Mouse (Mus musculus) macrophage (primary cell): ENCODE results near the gene Cycs. TPM values are rescaled to one million over a fixed set of nuclear protein-coding genes. Genes with fewer than 3 reads are reported as not detected.
"Not testable (repeated sequence)": the region's sequence is repeated elsewhere in the genome, so short reads cannot be mapped to it uniquely, and the experiment has no call there.

ENCODE experiments used
- H3K27ac ChIP-seq: fragments of 350-480 bp; formaldehyde crosslinking; 2 replicates; pipeline ENCODE4 v1.9.0; 2021
- H3K36me3 ChIP-seq: fragments of 350-480 bp; formaldehyde crosslinking; 2 replicates; pipeline ENCODE4 v1.9.0; 2021; ENCODE audit errors: inconsistent target
- H3K4me3 ChIP-seq: fragments of 350-480 bp; formaldehyde crosslinking; 2 replicates; pipeline ENCODE4 v1.9.0; 2021; ENCODE audit errors: inconsistent target
- H3K79me2 ChIP-seq: fragments of 350-480 bp; formaldehyde crosslinking; 2 replicates; pipeline ENCODE4 v1.9.0; 2021; ENCODE audit errors: inconsistent target
- WGBS: methylation state at CpG from one replicate; pipeline ENCODE4 v1.1.7; 2026; ENCODE audit warnings: inconsistent platforms; ENCODE audit not compliant: missing documents; 5-methylcytosine and 5-hydroxymethylcytosine counted together
- polyA plus RNA-seq: library from polyadenylated mRNA; stranded (reverse); fragments of 250-400 nt; gene quantifications from 3 replicates; pipeline ENCODE4 v1.2.4, GENCODE M21; 2018; ENCODE audit warnings: inconsistent platforms

Gene Cycs
- polyA plus RNA-seq, 1 experiment from 2014 or later: 68.4 TPM

DNA sequence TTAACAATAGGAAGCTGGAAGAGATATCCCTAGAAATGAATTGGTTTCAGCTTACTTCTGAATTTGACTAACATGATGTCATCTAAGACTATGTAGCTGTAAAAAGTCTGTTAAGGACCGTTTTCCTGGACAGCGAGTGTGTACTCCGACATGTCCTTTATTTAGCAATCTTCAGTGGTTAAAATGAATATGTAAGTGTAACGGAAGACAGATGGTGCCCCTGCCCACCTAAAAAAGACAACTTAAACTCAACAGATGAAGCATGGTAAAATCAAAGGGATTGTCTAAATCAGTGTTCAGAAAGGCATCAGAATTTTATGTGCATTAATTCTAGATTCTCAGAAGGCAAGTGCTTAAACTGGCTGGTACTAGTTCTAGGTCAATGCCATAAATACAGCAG is 3.9 kb downstream of the Cycs start:
- peaks cover 14% of the 10 kb centered on the region for H3K79me2 ChIP-seq
- no peaks in the 10 kb centered on the region for H3K36me3 ChIP-seq
- no peak overlapping the region for H3K4me3 ChIP-seq
- WGBS: 54% methylated on average over 4 of the region's 4 CpGs
- H3K27ac ChIP-seq: no peak overlapping the region

DNA sequence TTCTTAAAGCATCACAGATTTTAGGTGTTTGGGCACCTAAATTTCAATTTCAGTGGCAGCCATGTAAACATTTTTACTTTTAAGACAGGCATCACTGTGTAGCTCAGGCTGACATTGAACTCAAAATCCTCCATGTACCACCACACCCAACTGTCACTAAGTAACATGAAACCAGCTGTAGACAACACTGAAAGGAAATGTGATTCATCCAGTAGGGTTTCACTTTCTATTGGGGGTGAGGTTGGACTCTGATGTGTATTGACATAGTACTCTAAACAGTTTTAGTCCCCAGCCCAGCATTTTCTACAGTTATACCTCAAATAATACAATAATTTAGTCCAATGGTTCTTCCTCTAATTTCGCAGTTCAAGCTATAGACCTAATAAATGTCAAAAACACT is 5.6 kb downstream of the Cycs start:
- H3K36me3 ChIP-seq: no peaks in the 10 kb centered on the region
- no peak overlapping the region for H3K27ac ChIP-seq
- WGBS: 100% methylated on average over 1 of the region's 1 CpGs

DNA sequence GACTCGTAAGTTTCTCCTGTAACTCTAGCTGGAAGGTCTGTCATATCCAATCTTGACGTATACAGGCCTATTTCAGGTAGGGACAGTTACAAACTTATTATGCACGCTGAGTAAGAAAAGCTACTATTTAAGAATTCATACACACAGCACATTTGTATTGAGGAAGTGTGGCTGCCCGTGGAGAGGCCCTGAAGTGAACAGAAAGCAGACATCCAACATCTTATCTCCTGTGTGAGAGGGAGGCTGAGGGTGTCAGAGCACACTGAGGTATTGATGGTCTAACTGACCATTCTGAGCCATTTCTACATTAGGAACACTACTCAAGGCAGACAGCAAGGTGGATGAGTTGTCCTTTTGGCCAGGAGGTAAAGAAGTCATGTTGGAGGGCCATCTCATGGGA is 7.5 kb downstream of the Cycs start:
- 17% methylated on average over 4 of the region's 4 CpGs for WGBS
- Histone ChIP-seq H3K79me2 (no peaks in the 10 kb centered on the region), H3K36me3 (no peaks in the 10 kb centered on the region), H3K27ac (peak overlapping the region; percentile 25), H3K4me3 (no peak overlapping the region)

More for the DNA sequence above, 5.6 kb downstream of the Cycs start:
- peaks cover 7% of the 10 kb centered on the region for H3K79me2 ChIP-seq
- no peak overlapping the region for H3K4me3 ChIP-seq

DNA sequence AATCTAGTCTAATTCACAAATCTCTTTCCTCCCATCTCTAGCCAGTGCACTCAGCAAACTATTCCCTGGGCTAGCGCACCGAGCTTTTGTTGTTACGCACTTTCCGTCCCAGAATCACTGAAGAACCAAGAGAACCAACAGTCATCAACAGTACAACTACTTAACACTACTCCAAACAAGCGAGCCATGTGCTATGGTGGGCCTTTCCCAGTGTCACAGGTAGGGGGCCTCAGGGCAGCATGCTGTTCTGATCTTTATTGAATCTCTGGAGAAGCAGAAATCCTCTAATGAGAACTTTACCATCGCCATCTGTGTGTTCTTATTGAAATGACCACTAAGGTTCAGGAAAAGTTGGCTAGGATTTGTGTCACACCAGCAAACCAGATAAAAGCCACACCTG is 8.8 kb downstream of the Cycs start:
- Histone ChIP-seq H3K36me3 (no peaks in the 10 kb centered on the region), H3K4me3 (no peak overlapping the region), H3K79me2 (no peaks in the 10 kb centered on the region), H3K27ac (no peak overlapping the region)
- 97% methylated on average over 6 of the region's 6 CpGs for WGBS

DNA sequence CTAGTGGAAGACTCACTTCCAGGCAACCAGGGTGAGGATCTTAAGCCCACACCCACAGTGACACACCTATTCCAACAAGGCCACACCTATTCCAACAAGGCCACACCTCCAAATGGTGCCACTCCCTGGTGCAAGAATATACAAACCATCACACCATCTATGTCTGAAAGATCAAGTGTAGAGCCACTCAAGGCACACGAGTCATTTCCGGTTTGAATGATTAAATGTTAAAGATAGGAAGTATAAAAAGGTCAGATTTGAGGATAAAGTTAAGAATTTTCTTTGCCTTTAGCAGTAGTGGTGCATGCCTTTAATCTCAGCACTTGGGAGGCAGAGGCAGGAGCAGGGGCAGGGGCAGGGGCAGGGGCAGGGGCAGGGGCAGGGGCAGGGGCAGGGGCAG is 12.1 kb downstream of the Cycs start:
- H3K79me2 ChIP-seq, H3K4me3 ChIP-seq, H3K36me3 ChIP-seq, H3K27ac ChIP-seq: not testable (repeated sequence)
- no CpG with 5 or more reads among the region's 2 CpGs for WGBS

DNA sequence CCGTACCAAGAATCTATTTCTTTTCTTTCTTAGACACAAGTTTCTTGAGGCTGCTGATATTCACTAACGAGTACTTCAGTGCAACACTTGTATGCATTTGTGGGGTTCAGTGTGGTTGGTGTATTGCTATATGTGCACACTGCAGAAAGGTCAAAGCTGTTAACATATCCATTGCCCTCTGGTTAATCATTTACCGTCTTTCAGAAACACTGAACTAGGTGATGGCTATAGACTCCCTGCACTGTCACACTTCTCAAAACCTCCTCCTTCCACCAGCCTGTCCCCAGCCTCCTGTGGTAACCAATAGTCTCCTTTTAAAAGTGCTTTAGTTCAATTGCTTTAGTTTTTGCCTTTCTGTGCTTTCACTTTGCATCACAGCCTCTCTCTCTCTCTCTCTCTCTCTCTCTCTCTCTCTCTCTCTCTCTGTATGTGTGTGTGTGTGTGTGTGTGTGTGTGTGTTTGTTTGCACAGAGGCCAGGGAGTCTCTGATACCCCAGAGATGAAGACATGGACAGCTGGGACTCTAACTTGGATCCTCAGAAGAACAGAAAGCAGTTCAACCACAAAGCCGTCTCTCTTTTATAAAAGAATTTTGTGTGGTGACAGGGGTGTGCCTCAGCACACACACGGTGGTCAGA is 13.3 kb downstream of the Cycs start:
- no peak overlapping the region for H3K4me3 ChIP-seq
- H3K27ac ChIP-seq: no peak overlapping the region
- WGBS: 85% methylated on average over 5 of the region's 5 CpGs

DNA sequence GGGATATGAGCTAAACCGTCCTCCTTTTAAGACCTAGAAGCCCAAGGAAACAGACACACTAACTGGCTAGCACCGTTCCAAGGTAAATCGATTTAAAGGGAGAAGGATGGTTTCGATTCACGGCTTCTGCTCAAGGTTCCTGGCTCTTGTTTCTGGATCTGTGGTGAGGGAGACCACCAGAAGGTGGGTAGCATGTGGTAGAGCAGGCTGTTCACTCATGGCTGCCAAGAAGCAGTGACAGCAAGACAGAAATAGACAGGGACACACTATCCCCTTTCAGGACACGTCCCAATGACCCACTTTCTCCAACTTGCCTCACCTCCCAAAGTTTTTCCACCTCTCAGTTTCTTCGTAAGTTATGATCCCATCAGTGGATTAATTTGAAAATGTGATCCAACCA is 16.5 kb downstream of the Cycs start:
- H3K36me3 ChIP-seq: no peaks in the 10 kb centered on the region
- H3K4me3 ChIP-seq: no peak overlapping the region
- no peak overlapping the region for H3K27ac ChIP-seq
- H3K79me2 ChIP-seq: no peaks in the 10 kb centered on the region
- 97% methylated on average over 7 of the region's 7 CpGs for WGBS

More for the DNA sequence above, 13.3 kb downstream of the Cycs start:
- H3K36me3 ChIP-seq: no peaks in the 10 kb centered on the region
- H3K79me2 ChIP-seq: no peaks in the 10 kb centered on the region

DNA sequence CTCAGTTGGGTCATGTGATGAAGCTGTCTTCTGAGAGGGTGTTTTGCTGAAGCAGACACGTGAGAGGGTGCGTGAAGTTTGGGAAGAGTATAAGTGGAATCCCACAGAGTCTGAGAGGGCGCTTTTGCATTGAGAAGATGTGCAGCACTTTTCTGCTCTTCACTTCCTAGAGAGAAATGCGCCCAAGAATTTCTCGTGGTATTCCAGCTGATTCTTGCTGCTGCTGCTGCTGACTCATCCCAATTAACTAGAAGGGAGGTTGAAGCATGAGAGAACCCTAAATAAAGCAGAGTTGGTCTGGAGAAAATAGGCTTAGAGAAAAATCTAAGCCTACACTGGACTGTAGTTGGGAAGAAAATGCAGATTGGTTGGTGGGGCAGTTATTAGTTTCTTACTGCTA is 17.3 kb downstream of the Cycs start:
- no peaks in the 10 kb centered on the region for H3K79me2 ChIP-seq
- H3K36me3 ChIP-seq: no peaks in the 10 kb centered on the region
- no peak overlapping the region for H3K27ac ChIP-seq
- H3K4me3 ChIP-seq: no peak overlapping the region
- 75% methylated on average over 5 of the region's 5 CpGs for WGBS

DNA sequence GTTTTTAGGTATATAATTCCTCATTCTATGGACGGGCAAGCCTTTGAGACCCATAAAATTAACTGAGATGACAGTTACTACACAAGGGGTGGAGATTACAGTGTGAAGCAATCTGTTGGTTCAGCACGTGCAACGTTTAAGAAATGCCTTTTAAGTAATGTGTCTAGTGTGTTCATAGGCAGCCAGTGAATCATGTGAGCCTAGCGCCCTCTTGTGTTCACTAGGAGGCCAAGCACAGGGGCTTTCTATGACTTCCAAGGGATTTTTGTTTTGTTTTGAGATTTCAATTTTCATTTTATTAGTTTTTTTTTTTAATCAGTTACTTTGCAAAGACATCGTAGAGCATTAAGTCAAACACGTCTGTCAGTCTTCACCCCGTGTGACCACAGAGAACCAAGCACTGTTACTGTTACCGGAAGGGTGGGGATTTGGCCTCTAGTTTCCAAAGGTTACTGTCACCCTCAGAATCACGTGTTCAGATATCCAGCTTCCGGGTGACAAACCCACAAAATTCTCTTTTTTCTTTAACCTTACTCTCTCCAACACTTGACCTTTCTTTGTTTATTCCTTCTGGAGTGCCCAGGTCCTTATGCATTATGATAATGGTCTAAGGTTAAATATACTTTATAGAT is 20.8 kb downstream of the Cycs start:
- Histone ChIP-seq H3K27ac (peak overlapping the region; percentile 25), H3K79me2 (no peaks in the 10 kb centered on the region), H3K36me3 (no peaks in the 10 kb centered on the region), H3K4me3 (no peak overlapping the region)
- WGBS: 3% methylated on average over 10 of the region's 10 CpGs

DNA sequence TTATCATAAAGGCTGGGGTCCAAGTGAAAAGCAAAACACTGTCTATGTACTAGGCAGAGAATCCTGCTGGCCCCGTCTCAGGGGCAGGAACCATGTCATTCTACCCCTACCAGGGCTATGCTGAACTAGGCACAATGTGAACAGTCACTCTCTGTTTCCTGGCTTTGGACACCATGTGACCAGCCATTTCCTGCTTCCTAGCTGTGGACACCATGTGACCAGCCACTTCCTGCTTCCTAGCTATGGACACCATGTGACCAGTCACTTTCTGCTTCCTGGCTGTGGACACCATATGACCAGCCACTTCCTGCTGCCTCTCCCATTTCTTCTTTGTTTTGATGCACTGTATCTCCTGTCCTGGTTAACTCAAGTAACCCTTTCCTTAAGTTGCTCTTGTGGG is 23.8 kb downstream of the Cycs start:
- Histone ChIP-seq H3K79me2 (no peaks in the 10 kb centered on the region), H3K4me3 (no peak overlapping the region), H3K27ac (peak overlapping the region; percentile 19), H3K36me3 (no peaks in the 10 kb centered on the region)
- WGBS: 100% methylated on average over 1 of the region's 1 CpGs

DNA sequence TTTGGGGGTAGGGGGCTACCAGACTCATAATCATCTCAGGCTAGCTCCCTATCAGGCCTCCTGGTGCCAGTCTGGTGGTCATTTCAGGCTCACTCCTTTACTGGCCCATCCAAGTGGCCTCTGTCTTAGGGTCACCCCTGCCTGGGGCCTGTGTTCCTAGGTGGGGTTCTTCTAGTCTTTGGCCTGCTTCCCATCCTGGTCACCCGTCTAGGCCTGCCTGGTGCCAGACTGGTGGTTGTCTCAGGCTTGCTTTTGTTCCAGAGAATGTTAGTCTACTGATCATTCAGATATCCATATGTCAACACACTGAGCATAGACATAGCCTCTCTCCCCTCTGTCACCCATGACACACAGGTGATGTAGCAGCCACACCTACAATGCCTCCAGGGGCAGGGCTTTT is 26.7 kb downstream of the Cycs start:
- no peak overlapping the region for H3K4me3 ChIP-seq
- no peak overlapping the region for H3K27ac ChIP-seq
- no peaks in the 10 kb centered on the region for H3K36me3 ChIP-seq
- no peaks in the 10 kb centered on the region for H3K79me2 ChIP-seq
- WGBS: 94% methylated on average over 1 of the region's 1 CpGs

DNA sequence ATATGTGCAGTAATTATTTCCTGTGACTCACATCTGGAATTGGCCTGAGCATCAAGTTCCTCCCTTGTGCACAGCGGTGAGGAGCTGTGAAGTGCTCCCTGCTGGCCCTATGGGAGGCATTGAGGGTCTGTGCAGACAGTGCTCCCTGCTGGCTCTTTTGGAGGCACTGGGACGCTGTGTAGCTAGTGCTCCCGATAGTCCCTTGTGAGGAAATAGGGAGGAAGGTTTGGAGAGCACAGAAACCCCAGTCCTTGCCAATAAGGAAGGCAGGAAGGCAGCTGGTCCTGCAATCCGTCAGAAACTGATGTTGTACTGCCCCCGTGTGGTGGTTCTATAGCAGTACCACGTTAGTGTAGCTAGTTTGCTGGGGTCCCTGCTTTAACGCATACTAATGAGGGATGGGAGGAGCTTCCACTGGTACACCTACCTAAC is 29.9 kb downstream of the Cycs start:
- Histone ChIP-seq H3K36me3 (no peaks in the 10 kb centered on the region), H3K27ac (peak overlapping the region; percentile 35), H3K79me2 (no peaks in the 10 kb centered on the region), H3K4me3 (no peak overlapping the region)
- WGBS: 3% methylated on average over 7 of the region's 7 CpGs

DNA sequence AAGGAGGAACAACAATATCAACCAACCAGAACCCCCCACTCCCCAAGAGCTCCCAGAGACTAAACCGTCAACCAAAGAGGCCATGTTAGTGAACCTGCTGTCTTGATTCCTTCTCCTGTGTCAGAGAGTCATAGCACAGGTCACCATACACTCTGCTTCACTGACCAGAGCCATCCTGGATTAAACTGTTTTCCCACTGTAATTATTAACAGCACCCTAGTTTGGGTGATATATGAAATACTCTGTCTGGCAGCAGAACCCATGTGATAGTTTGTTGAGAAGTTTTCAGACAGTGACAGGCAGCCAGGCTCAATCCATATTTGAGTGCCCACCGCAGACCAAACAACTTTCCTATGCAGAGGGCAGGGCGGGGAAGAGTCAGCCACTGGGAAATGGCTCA is 31.0 kb downstream of the Cycs start:
- no peak overlapping the region for H3K4me3 ChIP-seq
- no peaks in the 10 kb centered on the region for H3K36me3 ChIP-seq
- 100% methylated on average over 2 of the region's 3 CpGs for WGBS
- no peak overlapping the region for H3K27ac ChIP-seq
- no peaks in the 10 kb centered on the region for H3K79me2 ChIP-seq

DNA sequence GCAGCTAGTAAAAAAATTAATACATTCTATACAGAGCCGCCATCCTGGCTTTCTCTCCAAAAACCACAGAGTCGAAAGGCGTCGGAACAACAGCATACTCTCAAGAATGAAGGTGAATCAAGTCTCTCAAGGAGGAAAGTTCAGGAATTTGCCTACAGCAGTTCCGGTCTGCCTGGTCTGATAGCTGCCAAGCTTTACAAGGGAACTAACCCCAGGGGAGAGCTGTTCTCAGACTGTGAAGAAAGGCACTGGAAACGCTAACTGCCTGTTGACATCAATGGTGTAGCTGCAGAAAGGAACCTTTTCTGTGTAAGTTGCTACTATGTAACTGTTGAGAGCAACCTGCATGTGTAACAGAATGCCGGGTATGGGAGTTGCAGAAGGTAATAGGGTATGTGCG is 34.4 kb downstream of the Cycs start:
- Histone ChIP-seq H3K4me3 (no peak overlapping the region), H3K27ac (no peak overlapping the region), H3K36me3 (no peaks in the 10 kb centered on the region), H3K79me2 (no peaks in the 10 kb centered on the region)
- 99% methylated on average over 8 of the region's 8 CpGs for WGBS

DNA sequence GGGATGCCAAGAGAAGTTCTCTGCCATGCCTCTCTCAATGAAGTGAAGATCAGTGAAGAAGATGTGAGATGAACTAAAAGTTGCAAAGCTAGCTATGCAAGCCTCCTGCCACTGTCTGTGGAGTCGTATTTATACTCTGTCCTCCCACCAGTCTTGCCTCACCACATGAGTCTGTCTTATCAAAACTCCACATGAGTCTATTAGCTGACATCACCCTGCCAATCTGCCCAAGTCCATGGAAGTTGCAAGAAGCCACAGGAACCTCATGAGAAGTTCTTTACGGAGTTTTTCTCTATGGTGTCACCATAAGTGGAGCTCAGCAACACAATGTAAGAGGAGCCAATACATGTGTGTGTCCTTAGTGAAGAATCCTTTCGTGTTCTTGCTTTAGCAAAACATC is 35.3 kb downstream of the Cycs start:
- Histone ChIP-seq H3K36me3 (no peaks in the 10 kb centered on the region), H3K4me3 (no peak overlapping the region), H3K27ac (no peak overlapping the region), H3K79me2 (no peaks in the 10 kb centered on the region)
- WGBS: 89% methylated on average over 3 of the region's 3 CpGs

DNA sequence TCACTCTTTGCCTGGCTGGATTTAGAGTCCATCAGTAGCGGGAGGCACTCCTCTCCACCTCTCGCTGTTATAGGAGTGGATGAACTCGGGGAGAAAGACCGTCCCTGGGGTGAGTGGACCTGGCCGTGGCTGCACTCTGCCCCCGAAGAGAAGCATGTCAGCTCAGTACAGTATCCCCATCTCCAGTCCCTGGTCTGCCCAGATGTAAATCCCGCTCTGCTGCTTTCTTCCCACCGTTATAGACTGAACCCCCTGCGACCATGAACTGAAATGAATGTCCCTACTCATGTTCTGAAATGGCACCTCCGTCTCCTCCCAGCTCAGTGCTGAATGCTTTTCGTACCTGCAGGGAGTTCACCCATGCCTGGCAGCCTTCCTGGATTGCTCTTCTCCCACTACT is 37.1 kb downstream of the Cycs start:
- WGBS: 94% methylated on average over 11 of the region's 11 CpGs
- H3K27ac ChIP-seq: no peak overlapping the region
- H3K36me3 ChIP-seq: no peaks in the 10 kb centered on the region
- H3K4me3 ChIP-seq: no peak overlapping the region
- H3K79me2 ChIP-seq: no peaks in the 10 kb centered on the region
